Mouse (Mus musculus): Measurements from ENCODE around the gene Them7.

DNA sequence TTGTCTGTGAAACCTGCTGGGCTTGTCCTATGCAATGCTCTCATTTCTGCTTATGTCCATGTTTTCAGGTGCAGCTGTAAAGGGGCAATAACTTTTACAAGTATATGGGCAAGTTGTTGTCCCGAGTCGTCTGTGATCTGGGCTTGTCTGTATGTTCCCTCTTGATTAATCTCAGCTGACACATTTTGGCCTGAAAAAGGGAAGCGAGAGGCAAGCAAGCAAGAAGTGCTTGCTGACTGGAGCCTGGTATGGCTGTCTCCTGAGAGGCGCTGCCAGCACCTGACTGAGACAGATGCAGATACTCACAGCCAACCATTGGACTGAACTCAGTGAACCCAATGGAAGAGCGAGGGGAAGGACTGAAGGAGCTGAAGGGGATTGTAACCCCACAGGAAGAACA, 193.5 kb downstream of the Them7 start:
- TF ChIP-seq CTCF (IDR thresholded peaks at IDR 0.05; ENCODE audit: control insufficient read depth, insufficient read depth, insufficient read length) = no peak
- no peak for TF ChIP-seq USF1 (IDR thresholded peaks at IDR 0.05; ENCODE audit: low read depth)
- TF ChIP-seq CEBPB (IDR thresholded peaks at IDR 0.05; ENCODE audit: low read depth) = no peak
- TF ChIP-seq MYOG (IDR thresholded peaks at IDR 0.05; ENCODE audit: control insufficient read depth, extremely low read depth, insufficient read length) = no peak
- no peak for TF ChIP-seq MAX (IDR thresholded peaks at IDR 0.05)
- no peak for TF ChIP-seq MYOD1 (IDR thresholded peaks at IDR 0.05; ENCODE audit: control insufficient read depth, insufficient read length, low read depth)

All from C2C12 (cell line).